Mouse (Mus musculus) heart, postnatal 0 days (tissue): ENCODE measurements around the gene BC048679.

Experiments used
- CTCF ChIP-seq: IDR thresholded peaks from 2 replicates; pipeline ENCODE4 v1.5.1; 2016; ENCODE audit warnings: antibody characterized with exemption, control low read depth, low read depth
- EP300 ChIP-seq: IDR thresholded peaks from 2 replicates; pipeline ENCODE4 v1.6.1; 2016; ENCODE audit warnings: antibody characterized with exemption, low read depth

DNA sequence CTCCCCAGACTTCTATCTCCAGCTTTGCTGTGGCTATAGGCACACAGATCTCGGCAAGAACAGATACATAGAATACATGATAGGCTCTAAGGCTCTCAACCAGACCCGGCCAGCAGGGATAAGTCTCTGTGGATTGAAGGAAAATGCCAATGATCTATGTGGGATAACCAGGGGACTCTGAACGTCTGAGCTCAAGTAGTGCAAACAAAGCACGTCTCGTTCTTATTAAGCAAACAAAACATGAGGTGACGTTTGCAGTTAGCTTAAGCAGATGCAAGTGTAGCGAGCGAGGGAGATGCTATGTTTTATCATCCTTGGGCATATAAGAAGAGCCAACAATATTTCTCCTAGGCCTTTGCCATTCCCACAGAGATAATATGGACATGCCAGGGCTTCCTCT, 44.9 kb upstream of the BC048679 start:
- TF ChIP-seq CTCF (no peak), EP300 (no peak)
